Mouse (Mus musculus) neural tube, embryonic 11.5 days (tissue): ENCODE measurements around the gene Ier5l. TPM values are rescaled to one million over a fixed set of nuclear protein-coding genes. Genes with fewer than 3 reads are reported as not detected.

Source experiments
- polyA plus RNA-seq: library from polyadenylated mRNA; unstranded; fragments of >200 nt; fragmentation: Nextera tagmentation; extraction: Ambion mirVana; gene quantifications from 2 replicates; pipeline ENCODE4 v1.2.1, GENCODE M21; 2014

Ier5l gene
- polyA plus RNA-seq, 1 experiment from 2014 or later, result 10.5 TPM

Other genes with a start within 250 kb of the Ier5l start
- gene Lrrc8a, start 236.5 kb downstream of the Ier5l start, polyA plus RNA-seq, result 46.6 and 49.7 TPM in 2 replicates
- 0.17 TPM in 1 of 2 replicates, not detected in the other for gene Gm28035, start 233.7 kb downstream of the Ier5l start, polyA plus RNA-seq
- gene Phyhd1, start 208.0 kb downstream of the Ier5l start, polyA plus RNA-seq, result 2.3 and 2.5 TPM in 2 replicates
- gene Gm28038, start 193.2 kb downstream of the Ier5l start, polyA plus RNA-seq, result not detected in 2 replicates
- gene Dolk, start 187.9 kb downstream of the Ier5l start, polyA plus RNA-seq, result 23.9 and 27.9 TPM in 2 replicates
- 57.3 and 60.0 TPM in 2 replicates for gene Nup188, start 187.8 kb downstream of the Ier5l start, polyA plus RNA-seq
- 58.2 and 61.6 TPM in 2 replicates for gene Sh3glb2, start 114.9 kb downstream of the Ier5l start, polyA plus RNA-seq
- gene Miga2, start 110.0 kb downstream of the Ier5l start, polyA plus RNA-seq, result 23.2 and 27.5 TPM in 2 replicates
- gene Dolpp1, start 82.0 kb downstream of the Ier5l start, polyA plus RNA-seq, result 48.6 and 51.1 TPM in 2 replicates
- 27.4 and 29.1 TPM in 2 replicates for gene Crat, start 58.4 kb downstream of the Ier5l start, polyA plus RNA-seq
- gene Ptpa, start 58.2 kb downstream of the Ier5l start, polyA plus RNA-seq, result 63.2 and 64.2 TPM in 2 replicates
- gene Cstad, start 120.8 kb upstream of the Ier5l start, polyA plus RNA-seq, result 0.48 TPM in 1 of 2 replicates, not detected in the other